Mouse (Mus musculus) frontal cortex, postnatal 36 days (tissue): ENCODE measurements at regions not wholly inside any gene's neighbourhood (a gene's known extent, or its start where the extent isn't known, plus 50 kb on each side); places are given as distances from the start of the nearest gene placed in this dataset.

Source experiments
- DNase-seq, 2 experiments: peaks; one replicate each; pipeline ENCODE4 v3.0.0; 2022; ENCODE audit warnings: low spot score in 2 of 2

- DNase-seq: no peak
Observed at GRCm38 (mm10) chr2:131436149-131436548, 55.1 kb upstream of the Smox start.

DNA sequence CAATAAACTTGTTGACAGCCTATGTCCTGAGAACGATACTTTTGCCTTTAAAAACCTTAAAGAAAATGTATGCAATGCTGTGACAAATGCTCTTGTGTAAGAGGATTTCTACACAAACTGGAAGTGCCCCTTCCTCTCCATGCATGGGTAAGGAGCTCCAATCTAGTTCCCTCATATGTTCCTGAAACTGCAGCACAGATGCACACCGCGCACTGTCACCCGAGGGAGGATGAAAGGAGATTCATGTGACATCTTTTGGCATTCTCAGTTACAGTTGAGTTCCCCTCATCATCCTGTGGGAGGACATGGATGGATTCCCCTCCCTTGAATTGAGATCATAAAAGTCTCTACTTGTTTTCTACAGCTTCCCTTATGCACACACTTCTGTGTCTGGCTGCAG, 60.8 kb upstream of the Smox start:
- DNase-seq: no peak

DNA sequence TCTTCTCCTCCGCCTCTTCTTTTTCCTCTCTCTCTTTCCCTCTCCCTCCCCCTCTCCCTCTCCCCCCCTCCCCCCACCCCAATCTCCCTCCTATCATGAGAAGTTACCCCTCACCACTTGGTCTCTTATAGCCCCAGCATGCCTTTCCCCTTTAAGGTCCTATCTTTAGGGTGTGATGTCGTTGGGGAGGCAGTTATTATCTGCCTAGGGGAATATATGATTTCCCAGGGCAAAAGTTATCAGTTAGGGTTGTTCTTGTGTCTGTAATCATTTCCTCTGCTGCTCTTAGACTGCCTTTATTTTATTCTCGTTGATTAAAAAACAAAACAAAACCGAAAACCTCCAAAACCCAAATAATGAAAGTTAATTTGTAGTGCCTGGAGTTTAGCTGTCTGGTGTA, 63.2 kb upstream of the Smox start:
- no peak for DNase-seq

DNA sequence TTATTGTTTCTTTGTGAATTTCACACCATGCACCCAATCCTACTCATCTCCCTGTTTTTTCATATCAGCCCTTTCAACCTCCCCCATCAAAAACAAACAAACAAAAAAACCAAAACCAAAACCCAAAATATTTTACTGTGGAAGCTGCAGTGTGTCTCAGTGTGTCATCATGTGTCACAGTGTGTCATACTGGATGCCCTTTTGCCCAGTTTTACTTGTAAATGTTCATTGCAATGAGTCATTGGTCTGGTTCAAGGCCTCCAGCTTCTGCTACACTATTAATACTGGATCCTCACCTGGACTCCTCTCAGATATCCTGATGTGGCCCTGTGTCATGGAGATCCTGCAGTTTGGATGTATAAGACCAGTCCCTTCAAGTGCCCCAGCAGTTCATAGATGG, 64.4 kb upstream of the Smox start:
- no peak for DNase-seq

- no peak for DNase-seq
Observed at GRCm38 (mm10) chr2:131423616-131424320, 67.5 kb upstream of the Smox start.

DNA sequence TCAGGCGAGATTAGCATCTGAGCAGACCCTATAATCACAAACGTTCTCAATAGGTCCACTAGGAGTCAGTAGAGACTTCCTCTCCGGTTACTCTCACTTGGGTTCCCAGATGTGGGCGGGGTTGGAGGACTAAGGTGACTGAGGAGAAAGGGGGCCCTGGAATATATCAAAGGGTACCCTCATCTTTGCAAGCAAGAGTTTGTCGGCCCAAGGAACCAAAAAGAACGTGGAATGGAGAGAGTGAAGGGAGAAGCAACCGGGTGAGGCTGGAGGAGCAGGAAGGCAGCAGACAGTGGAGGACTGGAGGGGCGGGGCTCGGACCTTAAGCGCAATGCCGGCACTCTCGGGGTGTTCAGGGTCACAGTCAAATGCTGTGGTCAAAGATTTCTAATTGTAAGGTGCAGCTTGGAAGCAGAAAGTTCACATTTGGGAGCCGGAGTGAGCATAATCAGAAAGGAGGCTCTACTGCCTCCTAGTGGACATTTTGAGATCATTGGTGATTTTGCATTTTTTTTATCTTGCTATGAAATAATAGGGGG, 68.3 kb upstream of the Smox start:
- DNase-seq: peak; percentile 53 to 55

GRCm38 (mm10) chr2:131418130-131418529, 65.4 kb upstream of the Rnf24 start:
- no peak for DNase-seq

DNA sequence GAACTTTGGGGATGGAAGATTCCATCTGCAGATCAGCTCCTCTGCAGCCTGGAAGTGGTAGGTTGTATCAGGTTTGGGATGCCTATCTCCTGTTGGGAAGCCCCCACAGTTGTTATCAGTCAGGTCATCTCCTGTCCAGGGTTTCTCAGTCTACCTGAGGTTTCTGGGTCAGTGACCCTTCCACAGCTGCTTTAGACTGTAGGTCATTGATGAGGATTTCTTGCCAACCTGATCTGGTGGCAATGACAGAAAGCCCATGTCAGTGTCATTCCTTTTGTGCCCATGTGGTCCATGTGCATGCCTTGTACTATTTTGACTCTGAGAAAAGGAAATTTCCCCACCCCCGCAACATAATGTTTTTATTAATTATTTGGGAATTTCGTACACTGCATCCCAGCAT, 64.8 kb upstream of the Rnf24 start:
- DNase-seq: no peak

DNA sequence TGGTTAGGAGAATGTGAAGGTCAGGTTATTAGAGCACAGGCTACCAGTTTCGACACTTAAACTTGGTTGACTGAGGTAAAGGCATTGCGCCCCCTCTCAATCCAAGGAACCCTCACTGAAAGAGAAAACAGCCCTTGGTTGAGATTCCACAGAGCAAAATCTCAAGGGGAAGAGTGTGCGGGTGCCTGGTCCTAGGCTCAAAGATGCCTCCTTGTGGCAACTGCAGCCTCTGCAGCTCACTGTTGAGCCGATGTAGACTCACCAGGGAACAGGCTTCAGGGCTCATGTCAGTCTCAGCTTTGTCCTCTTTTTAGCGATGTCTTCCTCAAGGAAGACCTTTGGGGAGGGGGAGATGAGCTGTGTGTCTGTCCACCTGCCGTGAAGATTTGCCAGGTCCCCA, 63.8 kb upstream of the Rnf24 start:
- DNase-seq: peak; percentile 57 to 77

GRCm38 (mm10) chr2:131410906-131411520, 58.3 kb upstream of the Rnf24 start:
- no peak for DNase-seq

- DNase-seq: no peak
Observed at GRCm38 (mm10) chr2:131407337-131407736, 54.6 kb upstream of the Rnf24 start.

GRCm38 (mm10) chr2:131404218-131404555, 51.5 kb upstream of the Rnf24 start:
- no peak for DNase-seq

- no peak for DNase-seq
Observed at GRCm38 (mm10) chr2:131403543-131404217, 51.0 kb upstream of the Rnf24 start.
